21 mouse cellular contexts compared by ENCODE assay signal in genomic region chr9:47467815-47468214, GRCm38 (mm10).
DNase-seq lines count a peak whose midpoint lies in the region; ATAC-seq lines count a peak whose summit lies in the region.
"Had no signal": no experiment of that assay in that cellular context is flagged by ENCODE, and none has a peak within 500 bp of the region (broad histone marks: within the 10 kb centered on the region; RNA-seq: fewer than 3 reads in every experiment).

No protein-coding gene starts in this region.

- H3K4me1 ChIP-seq in hindbrain, embryonic 11.5 days (replicated peaks; ENCODE audit: control insufficient read depth, insufficient read depth, low read length) = no peaks in the 10 kb centered on the region
- no peaks in the 10 kb centered on the region for H3K4me1 ChIP-seq in hindbrain, embryonic 14.5 days (replicated peaks; ENCODE audit: control insufficient read depth, insufficient read depth, low read length)
- H3K4me1 ChIP-seq in midbrain, embryonic 11.5 days (ENCODE audit: control insufficient read depth, insufficient read depth, low read length) = peaks cover 3% of the 10 kb centered on the region
- peaks cover 5% of the 10 kb centered on the region; the same call in 1 of the 2 replicates for H3K4me1 ChIP-seq in midbrain, embryonic 13.5 days (replicated peaks)
- H3K4me1 ChIP-seq in hindbrain, embryonic 16.5 days (ENCODE audit: control insufficient read depth, insufficient read depth, low read depth, low read length) = no peaks in the 10 kb centered on the region; the same call in 1 of the 2 replicates
- H3K4me1 ChIP-seq in neural tube, embryonic 15.5 days = peaks cover 12% of the 10 kb centered on the region
- no peaks in the 10 kb centered on the region for H3K4me1 ChIP-seq in forebrain, embryonic 15.5 days

- 81% methylated on average over 9 of the region's 9 CpGs for whole genome bisulfite sequencing in hindbrain, embryonic 11.5 days
- 69% methylated on average over 9 of the region's 9 CpGs for WGBS in hindbrain, embryonic 14.5 days
- 88% methylated on average over 9 of the region's 9 CpGs for WGBS in midbrain, embryonic 11.5 days
- WGBS in midbrain, embryonic 13.5 days = 87% methylated on average over 9 of the region's 9 CpGs
- WGBS in hindbrain, embryonic 16.5 days = 70% methylated on average over 9 of the region's 9 CpGs
- WGBS in neural tube, embryonic 15.5 days = 31% methylated on average over 9 of the region's 9 CpGs
- WGBS in forebrain, embryonic 15.5 days = 91% methylated on average over 9 of the region's 9 CpGs

- 0 out of 2 replicates have a peak overlapping the region, but pooled peaks have one; percentile 3 for H3K27ac ChIP-seq in hindbrain, embryonic 11.5 days (ENCODE audit: low read depth, low read length)
- no peak overlapping the region for H3K27ac ChIP-seq in hindbrain, embryonic 14.5 days
- no peak overlapping the region for H3K27ac ChIP-seq in midbrain, embryonic 11.5 days (ENCODE audit: low read depth, low read length)
- no peak overlapping the region for H3K27ac ChIP-seq in midbrain, embryonic 13.5 days
- H3K27ac ChIP-seq in hindbrain, embryonic 16.5 days (ENCODE audit: low read depth, low read length) = no peak overlapping the region; the same call in 1 of the 2 replicates
- 0 out of 2 replicates have a peak overlapping the region, but pooled peaks have one; percentile 9 for H3K27ac ChIP-seq in neural tube, embryonic 15.5 days (replicated peaks)
- no peak overlapping the region for H3K27ac ChIP-seq in forebrain, embryonic 15.5 days (replicated peaks)
- H3K27ac ChIP-seq: heart, embryonic 10.5 days; stomach, embryonic 15.5 days had no signal

- H3K4me3 ChIP-seq in hindbrain, embryonic 11.5 days (ENCODE audit: low read depth, low read length) = no peak overlapping the region
- H3K4me3 ChIP-seq in hindbrain, embryonic 14.5 days (replicated peaks; ENCODE audit: low read length) = no peak overlapping the region
- H3K4me3 ChIP-seq in midbrain, embryonic 11.5 days (ENCODE audit: low read depth, low read length) = no peak overlapping the region
- H3K4me3 ChIP-seq in midbrain, embryonic 13.5 days (replicated peaks) = no peak overlapping the region
- no peak overlapping the region for H3K4me3 ChIP-seq in hindbrain, embryonic 16.5 days (ENCODE audit: low read length)
- H3K4me3 ChIP-seq in neural tube, embryonic 15.5 days (replicated peaks) = no peak overlapping the region
- no peak overlapping the region for H3K4me3 ChIP-seq in forebrain, embryonic 15.5 days
- H3K4me3 ChIP-seq: heart, embryonic 10.5 days; stomach, embryonic 15.5 days had no signal

- no peak for DNase-seq in hindbrain, embryonic 11.5 days (ENCODE audit: low spot score)
- DNase-seq in hindbrain, embryonic 14.5 days (ENCODE audit: low spot score) = no peak
- DNase-seq in midbrain, embryonic 11.5 days (ENCODE audit: low spot score, missing footprints) = peak; percentile 14
- DNase-seq: adrenal gland, postnatal 14 days; cerebellum, postnatal 10 days; gastrocnemius, postnatal 36 days; heart, postnatal 10 days; kidney, postnatal 14 days; lung, adult 18-20 months; lung, postnatal 14 days; thymus, adult 18-20 months; thymus, postnatal 4 days had no signal

- no peaks in the 10 kb centered on the region for H3K27me3 ChIP-seq in hindbrain, embryonic 11.5 days (ENCODE audit: control insufficient read depth, insufficient read depth, low read length)
- no peaks in the 10 kb centered on the region for H3K27me3 ChIP-seq in hindbrain, embryonic 14.5 days (ENCODE audit: control insufficient read depth, insufficient read depth, low read length)
- no peaks in the 10 kb centered on the region for H3K27me3 ChIP-seq in midbrain, embryonic 11.5 days (ENCODE audit: control insufficient read depth, insufficient read depth, low read length)
- H3K27me3 ChIP-seq in midbrain, embryonic 13.5 days = no peaks in the 10 kb centered on the region
- H3K27me3 ChIP-seq in hindbrain, embryonic 16.5 days (replicated peaks; ENCODE audit: control insufficient read depth, insufficient read depth, low read length) = no peaks in the 10 kb centered on the region
- no peaks in the 10 kb centered on the region for H3K27me3 ChIP-seq in neural tube, embryonic 15.5 days (replicated peaks)
- no peaks in the 10 kb centered on the region for H3K27me3 ChIP-seq in forebrain, embryonic 15.5 days
- H3K27me3 ChIP-seq: CH12.LX; stomach, embryonic 15.5 days had no signal

- no peaks in the 10 kb centered on the region for H3K9me3 ChIP-seq in hindbrain, embryonic 11.5 days (ENCODE audit: control insufficient read depth, low read length)
- no peaks in the 10 kb centered on the region for H3K9me3 ChIP-seq in hindbrain, embryonic 14.5 days (ENCODE audit: control insufficient read depth, low read length)
- H3K9me3 ChIP-seq in midbrain, embryonic 11.5 days (ENCODE audit: control insufficient read depth, low read length) = no peaks in the 10 kb centered on the region
- H3K9me3 ChIP-seq in midbrain, embryonic 13.5 days = no peaks in the 10 kb centered on the region
- no peaks in the 10 kb centered on the region for H3K9me3 ChIP-seq in hindbrain, embryonic 16.5 days (ENCODE audit: control insufficient read depth, low read length)
- H3K9me3 ChIP-seq in neural tube, embryonic 15.5 days (replicated peaks) = no peaks in the 10 kb centered on the region
- no peaks in the 10 kb centered on the region for H3K9me3 ChIP-seq in forebrain, embryonic 15.5 days
- H3K9me3 ChIP-seq: heart, embryonic 10.5 days; stomach, embryonic 15.5 days had no signal

- no peak overlapping the region for H3K4me2 ChIP-seq in hindbrain, embryonic 11.5 days (replicated peaks; ENCODE audit: low read depth, low read length)
- no peak overlapping the region for H3K4me2 ChIP-seq in hindbrain, embryonic 14.5 days (replicated peaks)
- H3K4me2 ChIP-seq in midbrain, embryonic 11.5 days = no peak overlapping the region
- no peak overlapping the region for H3K4me2 ChIP-seq in midbrain, embryonic 13.5 days (replicated peaks)
- H3K4me2 ChIP-seq in hindbrain, embryonic 16.5 days (ENCODE audit: low read length) = no peak overlapping the region
- H3K4me2 ChIP-seq in neural tube, embryonic 15.5 days = no peak overlapping the region
- H3K4me2 ChIP-seq in forebrain, embryonic 15.5 days (replicated peaks) = no peak overlapping the region
- H3K4me2 ChIP-seq: liver, embryonic 11.5 days; stomach, embryonic 15.5 days had no signal

- ATAC-seq in hindbrain, embryonic 11.5 days (ENCODE audit: low FRiP score) = no peak
- no peak for ATAC-seq in hindbrain, embryonic 14.5 days (ENCODE audit: low FRiP score)
- ATAC-seq in midbrain, embryonic 11.5 days (ENCODE audit: low FRiP score) = no peak
- ATAC-seq in midbrain, embryonic 13.5 days = no peak
- ATAC-seq in hindbrain, embryonic 16.5 days = 0 out of 2 replicates have a peak, but pooled peaks have one; percentile 20
- ATAC-seq in neural tube, embryonic 15.5 days (ENCODE audit: low FRiP score) = no peak
- ATAC-seq in forebrain, embryonic 15.5 days (replicated peaks) = no peak
- ATAC-seq: forebrain, embryonic 14.5 days had no signal

- H3K9ac ChIP-seq in hindbrain, embryonic 11.5 days (ENCODE audit: low read depth, low read length) = no peak overlapping the region
- no peak overlapping the region for H3K9ac ChIP-seq in hindbrain, embryonic 14.5 days
- no peak overlapping the region for H3K9ac ChIP-seq in midbrain, embryonic 11.5 days (ENCODE audit: low read length)
- H3K9ac ChIP-seq in midbrain, embryonic 13.5 days (replicated peaks) = no peak overlapping the region
- no peak overlapping the region for H3K9ac ChIP-seq in hindbrain, embryonic 16.5 days (ENCODE audit: low read depth, low read length)
- H3K9ac ChIP-seq in neural tube, embryonic 15.5 days (replicated peaks) = no peak overlapping the region
- no peak overlapping the region for H3K9ac ChIP-seq in forebrain, embryonic 15.5 days (replicated peaks)
- H3K9ac ChIP-seq: stomach, embryonic 15.5 days had no signal

- no peaks in the 10 kb centered on the region for H3K36me3 ChIP-seq in hindbrain, embryonic 11.5 days (ENCODE audit: control insufficient read depth, insufficient read depth, low read length)
- no peaks in the 10 kb centered on the region for H3K36me3 ChIP-seq in hindbrain, embryonic 14.5 days (replicated peaks; ENCODE audit: control insufficient read depth, insufficient read depth)
- no peaks in the 10 kb centered on the region for H3K36me3 ChIP-seq in midbrain, embryonic 11.5 days (ENCODE audit: control insufficient read depth, insufficient read depth, low read length)
- H3K36me3 ChIP-seq in midbrain, embryonic 13.5 days = no peaks in the 10 kb centered on the region
- H3K36me3 ChIP-seq in hindbrain, embryonic 16.5 days (ENCODE audit: control insufficient read depth, insufficient read depth, low read length) = no peaks in the 10 kb centered on the region
- no peaks in the 10 kb centered on the region for H3K36me3 ChIP-seq in neural tube, embryonic 15.5 days
- no peaks in the 10 kb centered on the region for H3K36me3 ChIP-seq in forebrain, embryonic 15.5 days
- H3K36me3 ChIP-seq: heart, embryonic 10.5 days; stomach, embryonic 15.5 days had no signal

Comparison
In these comparisons a context has a peak if more than half of its experiments do, and no peak if none do; other contexts are left out.
1. H3K27ac ChIP-seq: peak in hindbrain, embryonic 11.5 days (single experiment) and neural tube, embryonic 15.5 days (single experiment); none in hindbrain, embryonic 14.5 days (single experiment), midbrain, embryonic 11.5 days (single experiment), midbrain, embryonic 13.5 days (single experiment), hindbrain, embryonic 16.5 days (single experiment) and forebrain, embryonic 15.5 days (single experiment).